18 mouse cellular contexts compared by ENCODE assay signal in the genomic region with DNA sequence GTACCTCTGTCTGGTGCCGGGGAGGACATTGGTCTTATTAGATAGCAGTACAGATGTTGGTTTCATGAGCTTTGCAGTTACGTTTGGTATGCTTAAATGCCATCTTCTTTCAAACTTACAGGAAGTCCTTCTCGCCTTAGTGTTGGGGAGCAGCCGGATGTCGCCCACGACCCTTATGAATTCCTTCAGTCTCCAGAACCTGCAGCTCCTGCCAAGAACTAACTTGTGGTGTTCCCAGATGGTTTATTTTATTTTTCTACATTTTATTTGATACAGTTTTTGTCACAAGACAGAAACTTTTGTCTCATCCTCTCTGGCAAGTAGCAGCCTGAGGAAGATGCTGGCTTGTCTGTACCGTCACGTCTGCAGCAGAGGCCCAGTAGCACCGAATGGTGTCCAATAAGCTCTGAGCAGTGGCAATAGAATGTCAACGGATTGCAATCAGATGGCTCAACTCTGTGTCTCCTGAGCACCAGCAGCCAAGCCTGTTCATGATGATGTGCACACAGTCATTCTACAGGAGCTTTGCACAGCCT. TPM values are rescaled to one million over a fixed set of nuclear protein-coding genes. Genes with fewer than 3 reads are reported as not detected.
DNase-seq lines count a peak whose midpoint lies in the region; ATAC-seq lines count a peak whose summit lies in the region.
"Had no signal": no experiment of that assay in that cellular context is flagged by ENCODE, and none has a peak within 500 bp of the region (broad histone marks: within the 10 kb centered on the region; RNA-seq: fewer than 3 reads in every experiment).

No protein-coding gene starts in this region.

- ATAC-seq in frontal cortex, adult (ENCODE audit: low TSS enrichment) = peak; percentile 71
- ATAC-seq: forebrain, embryonic 14.5 days had no signal

- no peak for DNase-seq in frontal cortex, postnatal 10 days (ENCODE audit: low spot score in 2 of 2)
- peak; percentile 33 for DNase-seq in layer of hippocampus, adult 11-12 months (ENCODE audit: low spot score)
- DNase-seq in layer of hippocampus, postnatal 36 days = no peak
- DNase-seq in right cerebral cortex, adult 18-20 months = peak; percentile 38
- DNase-seq in right cerebral cortex, postnatal 36 days (ENCODE audit: low spot score in 2 of 2) = no peak
- DNase-seq in urinary bladder, postnatal 4 days (ENCODE audit: low spot score in 2 of 2) = no peak
- DNase-seq: adrenal gland, postnatal 10 days; cerebellum, adult 11-12 months; cerebellum, adult 9-11 months; cerebellum, postnatal 36 days; gastrocnemius, postnatal 36 days; heart, adult 11 months; heart, postnatal 36 days had no signal

RNA-seq across cellular contexts. Expression of gene Zdhhc11, which starts 3.5 kb away (rescaled TPM):
- not detected for total RNA-seq in layer of hippocampus, postnatal 36 days (2021)
- total RNA-seq: adrenal gland, postnatal 10 days; adrenal gland, postnatal 4 days; gastrocnemius, adult 8-10 months; gastrocnemius, postnatal 36 days; heart, postnatal 36 days; MEL had no signal

RNA-seq across cellular contexts. Expression of gene Brd9, which starts 22.6 kb away (rescaled TPM):
- 100 to 1,000 TPM; 103 to 118 TPM for total RNA-seq in layer of hippocampus, postnatal 36 days (2021)

RNA-seq across cellular contexts. Expression of gene Trip13, which starts 22.6 kb away (rescaled TPM):
- total RNA-seq in layer of hippocampus, postnatal 36 days (2021) = under 1 TPM; 0.88 to 0.95 TPM

RNA-seq across cellular contexts. Expression of gene Tppp, which starts 49.0 kb away (rescaled TPM):
- 100 to 1,000 TPM; 270 to 272 TPM for total RNA-seq in layer of hippocampus, postnatal 36 days (2021)
- total RNA-seq: MEL had no signal

Comparison
In these comparisons a context has a peak if more than half of its experiments do, and no peak if none do; other contexts are left out.
1. DNase-seq: peak in layer of hippocampus, adult 11-12 months (single experiment) and right cerebral cortex, adult 18-20 months (single experiment); none in frontal cortex, postnatal 10 days (0 of 2), layer of hippocampus, postnatal 36 days (0 of 2), right cerebral cortex, postnatal 36 days (0 of 2) and urinary bladder, postnatal 4 days (0 of 2).